Mouse (Mus musculus) liver, embryonic 13.5 days (tissue): ENCODE measurements at regions not wholly inside any gene's neighbourhood (a gene's known extent, or its start where the extent isn't known, plus 50 kb on each side); places are given as distances from the start of the nearest gene placed in this dataset.

Experiments
- ATAC-seq: fragments of 200-750 bp; cut with Nextera tagmentation; 2 replicates; pipeline ENCODE4 v1.8.0; 2017; ENCODE audit warnings: low read depth, mild to moderate bottlenecking, moderate number of reproducible peaks, moderate library complexity
- DNase-seq: peaks from one replicate; pipeline ENCODE4 v3.0.0; 2022
- H3K27ac ChIP-seq: fragments of 300-500 bp; sonication (generic); 2 replicates; pipeline ENCODE4 v1.5.1; 2015; ENCODE audit warnings: moderate library complexity, mild to moderate bottlenecking, inconsistent platforms
- H3K27me3 ChIP-seq: fragments of 300-500 bp; sonication (generic); 2 replicates; pipeline ENCODE4 v1.6.1; 2015; ENCODE audit warnings: mild to moderate bottlenecking, inconsistent platforms
- H3K36me3 ChIP-seq: fragments of 300-500 bp; sonication (generic); 2 replicates; pipeline ENCODE4 v1.6.1; 2015; ENCODE audit warnings: mild to moderate bottlenecking, inconsistent platforms
- H3K4me1 ChIP-seq: fragments of 300-500 bp; sonication (generic); replicated peaks from 2 replicates; pipeline ENCODE4 v1.6.1; 2015; ENCODE audit warnings: inconsistent platforms
- H3K4me2 ChIP-seq: fragments of 300-500 bp; sonication (generic); 2 replicates; pipeline ENCODE4 v1.6.1; 2015; ENCODE audit warnings: inconsistent platforms, mild to moderate bottlenecking, moderate library complexity
- H3K4me3 ChIP-seq: fragments of 300-500 bp; sonication (generic); replicated peaks from 2 replicates; pipeline ENCODE4 v1.5.1; 2015; ENCODE audit warnings: mild to moderate bottlenecking, inconsistent platforms
- H3K9ac ChIP-seq: fragments of 300-500 bp; sonication (generic); 2 replicates; pipeline ENCODE4 v1.6.1; 2015; ENCODE audit warnings: mild to moderate bottlenecking, inconsistent platforms
- H3K9me3 ChIP-seq: fragments of 300-500 bp; sonication (generic); replicated peaks from 2 replicates; pipeline ENCODE4 v1.6.1; 2016; ENCODE audit warnings: inconsistent platforms
- WGBS: fragments of 180-500 bp; shearing (Covaris S2); methylation state at CpG from one replicate; pipeline ENCODE4 v1.1.7; 2015; ENCODE audit not compliant: insufficient replicate concordance; 5-methylcytosine and 5-hydroxymethylcytosine counted together

GRCm38 (mm10) chr14:105427474-105427901 lies 169.1 kb downstream of the Ndfip2 start:
- Histone ChIP-seq H3K9me3 (no peaks in the 10 kb centered on the region), H3K4me2 (peak overlapping the region; percentile 18; the same call in 1 of the 2 replicates), H3K27me3 (no peaks in the 10 kb centered on the region), H3K36me3 (no peaks in the 10 kb centered on the region), H3K4me1 (no peaks in the 10 kb centered on the region), H3K27ac (no peak overlapping the region), H3K4me3 (no peak overlapping the region), H3K9ac (no peak overlapping the region)
- ATAC-seq = peak; percentile 57; the same call in 1 of the 2 replicates
- 40% methylated on average over 17 of the region's 17 CpGs for WGBS
- no peak for DNase-seq

GRCm38 (mm10) chr14:105426597-105427334 lies 168.4 kb downstream of the Ndfip2 start:
- WGBS = 65% methylated on average over 19 of the region's 19 CpGs
- Histone ChIP-seq H3K9me3 (no peaks in the 10 kb centered on the region), H3K27me3 (no peaks in the 10 kb centered on the region), H3K4me2 (no peak overlapping the region), H3K36me3 (no peaks in the 10 kb centered on the region), H3K27ac (no peak overlapping the region), H3K4me1 (no peaks in the 10 kb centered on the region), H3K4me3 (no peak overlapping the region), H3K9ac (no peak overlapping the region)
- no peak for ATAC-seq
- DNase-seq = no peak

DNA sequence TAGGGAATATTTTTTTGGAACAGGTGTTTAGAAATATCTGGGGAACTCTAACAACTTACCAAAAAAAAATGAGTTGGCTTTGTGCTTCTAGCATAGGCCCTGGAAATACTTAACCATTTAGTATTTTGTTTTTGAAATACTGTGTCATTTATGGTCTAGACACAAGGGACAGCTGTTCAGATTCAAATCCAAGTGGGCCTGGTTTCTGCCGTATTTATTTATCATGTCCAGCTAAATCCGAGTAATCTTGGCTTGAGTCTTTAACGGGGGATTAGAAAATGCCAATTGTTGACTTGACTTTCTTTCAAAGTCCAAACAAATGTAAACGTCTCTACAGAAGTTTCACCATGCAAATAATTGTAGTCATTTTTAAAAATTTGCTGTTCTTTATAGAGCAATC lies 159.6 kb downstream of the Ndfip2 start:
- 50% methylated on average over 4 of the region's 4 CpGs for WGBS
- DNase-seq = no peak

DNA sequence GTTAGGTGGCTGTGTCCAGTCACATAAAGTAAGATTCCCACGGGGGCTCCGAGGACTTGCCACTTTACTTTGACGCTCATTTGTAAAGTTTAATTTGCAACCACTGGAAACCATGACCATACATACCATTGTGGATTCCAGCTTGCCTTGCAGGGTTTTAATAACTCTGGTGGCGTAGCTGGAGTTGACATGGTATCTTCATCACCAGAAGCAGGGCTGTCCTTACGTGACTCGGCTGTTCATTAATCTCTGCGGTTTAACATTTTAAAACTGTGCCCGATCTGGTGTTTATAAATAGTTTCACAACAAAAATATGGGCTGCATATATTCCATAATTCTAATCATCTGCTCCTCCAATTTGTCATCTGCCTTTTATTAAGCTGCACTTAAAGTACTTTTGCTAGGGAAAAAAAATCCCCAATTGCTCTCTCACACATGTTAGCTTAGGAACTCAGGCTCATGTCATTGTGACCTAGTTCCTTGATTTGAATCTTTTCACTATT lies 159.1 kb downstream of the Ndfip2 start:
- Histone ChIP-seq H3K36me3 (no peaks in the 10 kb centered on the region), H3K4me1 (no peaks in the 10 kb centered on the region), H3K9me3 (no peaks in the 10 kb centered on the region), H3K9ac (no peak overlapping the region), H3K27ac (no peak overlapping the region), H3K27me3 (no peaks in the 10 kb centered on the region), H3K4me2 (no peak overlapping the region), H3K4me3 (no peak overlapping the region)
- no peak for DNase-seq
- ATAC-seq = no peak
- 79% methylated on average over 8 of the region's 8 CpGs for WGBS

More for the DNA sequence above, 159.6 kb downstream of the Ndfip2 start:
- no peaks in the 10 kb centered on the region for H3K36me3 ChIP-seq
- H3K27ac ChIP-seq = no peak overlapping the region
- H3K4me3 ChIP-seq = no peak overlapping the region
- H3K27me3 ChIP-seq = no peaks in the 10 kb centered on the region
- H3K4me2 ChIP-seq = no peak overlapping the region
- no peaks in the 10 kb centered on the region for H3K4me1 ChIP-seq
- no peak overlapping the region for H3K9ac ChIP-seq
- H3K9me3 ChIP-seq = no peaks in the 10 kb centered on the region
- no peak for ATAC-seq

- H3K4me3 ChIP-seq = no peak overlapping the region
- WGBS = 74% methylated on average over 7 of the region's 7 CpGs
- H3K9me3 ChIP-seq = no peaks in the 10 kb centered on the region
- H3K9ac ChIP-seq = no peak overlapping the region
- no peaks in the 10 kb centered on the region for H3K27me3 ChIP-seq
- no peaks in the 10 kb centered on the region for H3K4me1 ChIP-seq
- DNase-seq (no peak), ATAC-seq (no peak)
- no peak overlapping the region for H3K4me2 ChIP-seq
- no peaks in the 10 kb centered on the region for H3K36me3 ChIP-seq
- no peak overlapping the region for H3K27ac ChIP-seq
These were observed 158.6 kb downstream of the Ndfip2 start for GRCm38 (mm10) chr14:105416964-105417363.

DNA sequence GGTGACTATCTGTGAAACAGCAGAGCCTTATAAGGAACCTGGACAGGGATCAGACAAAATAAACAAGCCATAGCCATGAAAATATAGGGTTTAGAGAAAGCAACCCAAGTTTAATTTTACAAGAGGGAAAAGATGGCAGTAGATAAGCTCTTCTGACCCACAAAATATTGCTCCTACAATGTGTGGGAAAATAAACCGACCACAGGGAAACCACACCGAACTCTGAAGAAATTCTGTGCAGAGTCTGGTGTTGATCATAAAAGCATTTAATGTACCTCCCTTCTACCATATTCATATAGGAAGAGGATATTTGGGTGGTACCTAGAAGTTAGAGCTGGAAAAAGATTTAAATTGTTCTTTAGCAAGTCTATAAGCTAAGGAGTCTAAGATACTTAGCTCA lies 146.3 kb downstream of the Ndfip2 start:
- ATAC-seq = no peak

GRCm38 (mm10) chr14:105404241-105404640 lies 145.9 kb downstream of the Ndfip2 start:
- H3K36me3 ChIP-seq = no peaks in the 10 kb centered on the region
- H3K4me1 ChIP-seq = no peaks in the 10 kb centered on the region
- H3K9ac ChIP-seq = no peak overlapping the region
- no peak overlapping the region for H3K4me2 ChIP-seq
- ATAC-seq (no peak), DNase-seq (no peak)
- H3K27ac ChIP-seq = no peak overlapping the region
- no peak overlapping the region for H3K4me3 ChIP-seq
- no peaks in the 10 kb centered on the region for H3K27me3 ChIP-seq
- 69% methylated on average over 6 of the region's 6 CpGs for WGBS
- no peaks in the 10 kb centered on the region for H3K9me3 ChIP-seq

More for the DNA sequence above, 146.3 kb downstream of the Ndfip2 start:
- Histone ChIP-seq H3K9me3 (no peaks in the 10 kb centered on the region), H3K9ac (no peak overlapping the region), H3K4me2 (no peak overlapping the region), H3K27ac (no peak overlapping the region), H3K36me3 (no peaks in the 10 kb centered on the region), H3K4me1 (no peaks in the 10 kb centered on the region), H3K4me3 (no peak overlapping the region), H3K27me3 (no peaks in the 10 kb centered on the region)
- WGBS = 62% methylated on average over 2 of the region's 2 CpGs
- no peak for DNase-seq

DNA sequence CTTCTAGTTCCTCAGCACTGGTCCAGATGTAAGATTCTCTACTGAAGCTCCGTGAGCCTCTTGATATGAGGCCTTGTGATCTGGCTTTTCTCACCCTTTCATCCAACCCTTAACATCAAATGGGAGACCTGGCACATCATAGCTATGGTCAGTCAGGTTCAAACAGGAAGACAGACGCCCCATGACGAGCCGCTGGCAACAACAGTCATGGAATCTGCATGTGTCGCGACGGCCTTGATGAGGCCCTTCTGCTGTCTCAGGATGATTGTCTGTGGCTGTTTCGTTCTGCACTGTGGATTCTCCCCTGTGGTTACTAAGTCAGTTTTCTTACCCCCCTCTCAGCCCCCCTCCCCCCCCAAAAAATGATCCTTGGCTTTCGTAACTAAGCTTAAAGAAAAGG lies 144.9 kb downstream of the Ndfip2 start:
- Histone ChIP-seq H3K9me3 (no peaks in the 10 kb centered on the region), H3K36me3 (no peaks in the 10 kb centered on the region), H3K4me3 (no peak overlapping the region), H3K4me2 (no peak overlapping the region), H3K9ac (no peak overlapping the region), H3K27me3 (no peaks in the 10 kb centered on the region), H3K27ac (no peak overlapping the region), H3K4me1 (no peaks in the 10 kb centered on the region)
- WGBS = 70% methylated on average over 9 of the region's 9 CpGs
- ATAC-seq = no peak
- DNase-seq = no peak

DNA sequence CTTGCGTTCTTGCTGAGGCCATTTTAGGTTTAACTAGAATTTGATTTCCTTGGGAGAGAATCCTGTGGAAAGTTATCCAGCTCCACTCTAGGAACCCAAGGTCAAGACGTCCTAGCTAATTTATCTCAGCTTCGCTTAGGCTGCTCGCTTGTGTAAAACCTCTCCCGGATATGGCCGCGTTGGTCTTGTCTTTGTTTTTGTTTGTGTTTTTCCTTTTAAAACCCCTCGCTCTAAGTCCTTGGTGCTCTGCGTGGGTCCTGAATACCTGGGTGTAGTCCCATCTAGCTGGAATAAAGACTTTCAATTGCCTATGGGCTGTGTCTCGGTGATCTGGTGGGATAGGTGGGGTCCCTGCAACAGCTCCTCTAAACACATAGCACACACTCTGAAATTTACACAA lies 144.2 kb downstream of the Ndfip2 start:
- H3K9ac ChIP-seq = no peak overlapping the region
- no peak overlapping the region for H3K4me3 ChIP-seq
- no peaks in the 10 kb centered on the region for H3K36me3 ChIP-seq
- no peak overlapping the region for H3K4me2 ChIP-seq
- WGBS = 82% methylated on average over 10 of the region's 10 CpGs
- H3K27ac ChIP-seq = no peak overlapping the region
- H3K4me1 ChIP-seq = no peaks in the 10 kb centered on the region
- no peaks in the 10 kb centered on the region for H3K27me3 ChIP-seq
- DNase-seq (no peak), ATAC-seq (no peak)
- no peaks in the 10 kb centered on the region for H3K9me3 ChIP-seq

DNA sequence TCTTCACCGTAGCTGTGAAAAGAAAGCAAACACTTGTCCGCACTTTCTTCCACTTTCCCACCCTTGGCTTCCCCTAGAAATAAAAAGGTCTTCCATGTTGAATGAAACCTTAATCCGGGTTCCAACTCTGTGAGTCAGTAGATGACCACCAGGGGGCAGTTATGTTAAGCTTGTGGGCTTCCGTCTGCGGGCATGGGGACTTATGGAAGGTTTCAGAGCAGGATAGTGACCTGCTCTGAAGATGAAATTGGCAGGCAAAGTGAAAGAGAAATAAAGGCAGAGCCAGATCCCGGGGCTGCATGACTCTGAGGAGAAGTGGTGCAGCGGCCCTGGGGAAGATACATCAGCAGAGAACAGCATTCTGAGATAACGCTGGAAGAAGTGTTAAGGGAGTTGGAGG lies 139.1 kb downstream of the Ndfip2 start:
- Histone ChIP-seq H3K4me2 (no peak overlapping the region), H3K9ac (no peak overlapping the region), H3K27me3 (no peaks in the 10 kb centered on the region), H3K4me1 (no peaks in the 10 kb centered on the region), H3K27ac (no peak overlapping the region), H3K4me3 (no peak overlapping the region), H3K36me3 (no peaks in the 10 kb centered on the region), H3K9me3 (no peaks in the 10 kb centered on the region)
- ATAC-seq (no peak), DNase-seq (peak; percentile 8)
- 19% methylated on average over 8 of the region's 8 CpGs for WGBS

GRCm38 (mm10) chr14:105392079-105392813 lies 133.9 kb downstream of the Ndfip2 start:
- Histone ChIP-seq H3K36me3 (no peaks in the 10 kb centered on the region), H3K9ac (no peak overlapping the region), H3K4me3 (no peak overlapping the region), H3K27ac (no peak overlapping the region), H3K4me1 (no peaks in the 10 kb centered on the region), H3K27me3 (no peaks in the 10 kb centered on the region), H3K4me2 (peak overlapping the region; percentile 5; the same call in 1 of the 2 replicates), H3K9me3 (no peaks in the 10 kb centered on the region)
- DNase-seq = no peak
- 66% methylated on average over 21 of the region's 21 CpGs for WGBS
- no peak for ATAC-seq
